In the genomic region with DNA sequence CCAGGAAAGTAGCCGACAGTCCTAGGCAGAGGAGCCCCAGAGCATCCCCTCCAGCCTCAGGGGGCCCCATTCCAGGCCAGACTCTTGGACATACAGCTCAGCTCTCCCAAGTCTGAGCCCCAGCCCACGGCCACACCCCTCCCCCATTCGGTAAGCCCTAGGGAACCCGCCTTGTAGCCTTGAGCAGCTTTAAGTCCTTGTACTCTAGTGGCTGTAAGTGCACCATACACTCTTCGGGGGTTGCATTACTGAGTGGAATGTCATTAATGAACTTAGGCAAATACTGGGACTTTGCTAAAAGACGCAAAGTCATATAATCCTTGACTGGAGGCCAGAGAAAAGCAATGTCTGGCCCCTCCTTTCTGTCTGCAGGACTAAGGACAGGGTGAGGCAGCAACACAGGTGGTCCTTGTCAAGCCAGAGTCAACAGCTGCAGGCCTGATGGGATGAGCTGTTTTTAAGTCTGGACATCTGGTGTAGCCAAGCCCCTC, we compare ENCODE assay signal across 9 mouse cellular contexts. TPM values are rescaled to one million over a fixed set of nuclear protein-coding genes. Genes with fewer than 3 reads are reported as not detected.
DNase-seq lines count a peak whose midpoint lies in the region; ATAC-seq lines count a peak whose summit lies in the region.
"Had no signal": no experiment of that assay in that cellular context is flagged by ENCODE, and none has a peak within 500 bp of the region (broad histone marks: within the 10 kb centered on the region; RNA-seq: fewer than 3 reads in every experiment).

No protein-coding gene starts in this region.

- peak; percentile 54 for DNase-seq in adrenal gland, postnatal 14 days
- DNase-seq in adrenal gland, adult 8-10 months = no peak
- DNase-seq in neural tube, embryonic 11.5 days (ENCODE audit: low spot score) = no peak
- DNase-seq in neural tube, embryonic 10.5 days (ENCODE audit: extremely low spot score, low spot score) = no peak
- peak; percentile 75 for DNase-seq in testis, postnatal 10 days (ENCODE audit: low spot score)
- DNase-seq in thymus, postnatal 36 days = no peak

- peak overlapping the region; percentile 40; the same call in 1 of the 2 replicates for H3K27ac ChIP-seq in neural tube, embryonic 11.5 days (ENCODE audit: low read depth, low read length)
- 0 out of 2 replicates have a peak overlapping the region, but pooled peaks have one; percentile 52 for H3K27ac ChIP-seq in limb, embryonic 13.5 days
- H3K27ac ChIP-seq: neural tube, embryonic 12.5 days had no signal

- H3K4me3 ChIP-seq in neural tube, embryonic 11.5 days (ENCODE audit: low read depth, low read length) = no peak overlapping the region
- no peak overlapping the region for H3K4me3 ChIP-seq in limb, embryonic 13.5 days
- H3K4me3 ChIP-seq: neural tube, embryonic 12.5 days had no signal

- H3K9ac ChIP-seq in neural tube, embryonic 11.5 days (ENCODE audit: low read length) = no peak overlapping the region
- H3K9ac ChIP-seq in limb, embryonic 13.5 days = peak overlapping the region; percentile 8; the same call in 1 of the 2 replicates
- H3K9ac ChIP-seq: neural tube, embryonic 12.5 days had no signal

- H3K9me3 ChIP-seq in neural tube, embryonic 11.5 days (ENCODE audit: control insufficient read depth, low read length) = no peaks in the 10 kb centered on the region
- H3K9me3 ChIP-seq in limb, embryonic 13.5 days = no peaks in the 10 kb centered on the region
- H3K9me3 ChIP-seq: neural tube, embryonic 12.5 days had no signal

- H3K4me1 ChIP-seq in neural tube, embryonic 11.5 days (ENCODE audit: control insufficient read depth, insufficient read depth, low read length) = no peaks in the 10 kb centered on the region
- H3K4me1 ChIP-seq in limb, embryonic 13.5 days = peaks cover 14% of the 10 kb centered on the region

- no peaks in the 10 kb centered on the region; the same call in 1 of the 2 replicates for H3K36me3 ChIP-seq in neural tube, embryonic 11.5 days (ENCODE audit: control insufficient read depth, insufficient read depth, low read length)
- H3K36me3 ChIP-seq in limb, embryonic 13.5 days = peaks cover 32% of the 10 kb centered on the region

- no peak for ATAC-seq in neural tube, embryonic 11.5 days (ENCODE audit: insufficient read depth, low FRiP score, low TSS enrichment)
- ATAC-seq in limb, embryonic 13.5 days (ENCODE audit: low FRiP score, low read depth) = peak; percentile 62
- ATAC-seq in activated CD4-positive, CD25-positive, alpha-beta regulatory T cell, adult 4 months = no peak

- WGBS in neural tube, embryonic 11.5 days = 53% methylated on average over 6 of the region's 6 CpGs
- 35% methylated on average over 6 of the region's 6 CpGs for WGBS in limb, embryonic 13.5 days

- H3K4me2 ChIP-seq in neural tube, embryonic 11.5 days (ENCODE audit: low read depth) = no peak overlapping the region
- H3K4me2 ChIP-seq in limb, embryonic 13.5 days (replicated peaks) = no peak overlapping the region
- H3K4me2 ChIP-seq: neural tube, embryonic 12.5 days had no signal

- no peaks in the 10 kb centered on the region for H3K27me3 ChIP-seq in neural tube, embryonic 11.5 days (ENCODE audit: control insufficient read depth, insufficient read depth, low read length)
- H3K27me3 ChIP-seq in limb, embryonic 13.5 days = peaks cover 3% of the 10 kb centered on the region
- H3K27me3 ChIP-seq: neural tube, embryonic 12.5 days had no signal

RNA-seq across cellular contexts. Expression of a gene that starts 7.9 kb away (rescaled TPM):
- 62.6 and 83.5 TPM in 2 replicates for total RNA-seq in adrenal gland, postnatal 14 days (2021)
- total RNA-seq in adrenal gland, adult 8-10 months (2022) = 100 to 1,000 TPM in 1 of 4 experiments, 10 to 100 TPM in 3; 50.3 to 118 (median 79.5) TPM
- 2,083 and 2,271 TPM in 2 replicates for polyA plus RNA-seq in neural tube, embryonic 11.5 days (2014; fragmentation: Nextera tagmentation; extraction: Ambion mirVana)
- polyA plus RNA-seq in limb, embryonic 13.5 days (2015; fragmentation: Nextera tagmentation; extraction: Ambion mirVana) = 128 and 135 TPM in 2 replicates
- 10 to 100 TPM; 21.3 to 26.2 TPM for polyA plus RNA-seq in activated CD4-positive, CD25-positive, alpha-beta regulatory T cell, adult 4 months (2017; shearing (Covaris generic))

RNA-seq across cellular contexts. Expression of a gene that starts 13.7 kb away (rescaled TPM):
- 14.2 and 15.5 TPM in 2 replicates for total RNA-seq in adrenal gland, postnatal 14 days (2021)
- 10 to 100 TPM; 12.8 to 16.6 (median 16.0) TPM for total RNA-seq in adrenal gland, adult 8-10 months (2022)
- polyA plus RNA-seq in neural tube, embryonic 11.5 days (2014; fragmentation: Nextera tagmentation; extraction: Ambion mirVana) = 5.8 and 6.6 TPM in 2 replicates
- 10.7 and 13.0 TPM in 2 replicates for polyA plus RNA-seq in limb, embryonic 13.5 days (2015; fragmentation: Nextera tagmentation; extraction: Ambion mirVana)
- polyA plus RNA-seq in activated CD4-positive, CD25-positive, alpha-beta regulatory T cell, adult 4 months (2017; shearing (Covaris generic)) = 1 to 10 TPM; 2.7 to 4.3 TPM

RNA-seq across cellular contexts. Expression of a gene that starts 48.9 kb away (rescaled TPM):
- 32.5 and 34.6 TPM in 2 replicates for total RNA-seq in adrenal gland, postnatal 14 days (2021)
- 10 to 100 TPM; 39.2 to 41.7 (median 40.0) TPM for total RNA-seq in adrenal gland, adult 8-10 months (2022)
- 58.8 and 60.0 TPM in 2 replicates for polyA plus RNA-seq in neural tube, embryonic 11.5 days (2014; fragmentation: Nextera tagmentation; extraction: Ambion mirVana)
- polyA plus RNA-seq in limb, embryonic 13.5 days (2015; fragmentation: Nextera tagmentation; extraction: Ambion mirVana) = 62.7 and 63.0 TPM in 2 replicates
- polyA plus RNA-seq in activated CD4-positive, CD25-positive, alpha-beta regulatory T cell, adult 4 months (2017; shearing (Covaris generic)) = 10 to 100 TPM; 30.2 to 32.4 TPM

RNA-seq across cellular contexts. Expression of a gene that starts 48.9 kb away (rescaled TPM):
- 72.5 and 73.3 TPM in 2 replicates for total RNA-seq in adrenal gland, postnatal 14 days (2021)
- 10 to 100 TPM; 65.7 to 82.3 (median 74.3) TPM for total RNA-seq in adrenal gland, adult 8-10 months (2022)
- 53.1 and 53.4 TPM in 2 replicates for polyA plus RNA-seq in neural tube, embryonic 11.5 days (2014; fragmentation: Nextera tagmentation; extraction: Ambion mirVana)
- 60.8 and 61.0 TPM in 2 replicates for polyA plus RNA-seq in limb, embryonic 13.5 days (2015; fragmentation: Nextera tagmentation; extraction: Ambion mirVana)
- 10 to 100 TPM; 72.7 to 78.9 TPM for polyA plus RNA-seq in activated CD4-positive, CD25-positive, alpha-beta regulatory T cell, adult 4 months (2017; shearing (Covaris generic))

Comparison
In these comparisons a context has a peak if more than half of its experiments do, and no peak if none do; other contexts are left out.
1. DNase-seq: peak in adrenal gland, postnatal 14 days (single experiment) and testis, postnatal 10 days (single experiment); none in adrenal gland, adult 8-10 months (single experiment), neural tube, embryonic 11.5 days (single experiment), neural tube, embryonic 10.5 days (single experiment) and thymus, postnatal 36 days (0 of 2).
2. RNA of a gene that starts 7.9 kb away (polyA plus RNA-seq): 2,083 to 2,271 TPM in neural tube, embryonic 11.5 days; 128 to 135 TPM in limb, embryonic 13.5 days and 21.3 to 26.2 TPM in activated CD4-positive, CD25-positive, alpha-beta regulatory T cell, adult 4 months; every median in the first group is over 10 times any median in the second.